ENCODE assay signal across 9 mouse cellular contexts in genomic region chr4:100865423-100865822, GRCm38 (mm10).
DNase-seq lines count a peak whose midpoint lies in the region; ATAC-seq and TF ChIP-seq lines count a peak whose summit lies in the region.
"Had no signal": no experiment of that assay in that cellular context is flagged by ENCODE, and none has a peak within 500 bp of the region (broad histone marks: within the 10 kb centered on the region; RNA-seq: fewer than 3 reads in every experiment).

No protein-coding gene starts in this region.

- ATAC-seq in kidney, postnatal 0 days (replicated peaks; ENCODE audit: low FRiP score, low read depth), result no peak
- peak; percentile 57; the same call in 1 of the 2 replicates for ATAC-seq in forebrain, embryonic 12.5 days (ENCODE audit: low FRiP score)
- no peak for ATAC-seq in hindbrain, embryonic 16.5 days
- ATAC-seq in midbrain, embryonic 16.5 days, result no peak

- H3K27me3 ChIP-seq in kidney, postnatal 0 days (ENCODE audit: insufficient read depth, low read length), result no peaks in the 10 kb centered on the region
- H3K27me3 ChIP-seq in forebrain, embryonic 12.5 days, result 0 out of 2 replicates have a peak, but pooled peaks cover 5% of the 10 kb centered on the region
- no peaks in the 10 kb centered on the region for H3K27me3 ChIP-seq in hindbrain, embryonic 16.5 days (replicated peaks; ENCODE audit: control insufficient read depth, insufficient read depth, low read length)
- no peaks in the 10 kb centered on the region for H3K27me3 ChIP-seq in midbrain, embryonic 16.5 days (ENCODE audit: control insufficient read depth, insufficient read depth, low read depth, low read length)
- H3K27me3 ChIP-seq: liver, embryonic 13.5 days had no signal

- peaks cover 16% of the 10 kb centered on the region; the same call in 1 of the 2 replicates for H3K4me1 ChIP-seq in kidney, postnatal 0 days (replicated peaks; ENCODE audit: insufficient read depth, low read length)
- H3K4me1 ChIP-seq in forebrain, embryonic 12.5 days, result peaks cover 43% of the 10 kb centered on the region
- peaks cover 15% of the 10 kb centered on the region for H3K4me1 ChIP-seq in hindbrain, embryonic 16.5 days (ENCODE audit: control insufficient read depth, insufficient read depth, low read depth, low read length)
- H3K4me1 ChIP-seq in midbrain, embryonic 16.5 days (ENCODE audit: control insufficient read depth, insufficient read depth, low read length), result peaks cover 22% of the 10 kb centered on the region
- H3K4me1 ChIP-seq: liver, embryonic 13.5 days had no signal

- DNase-seq in kidney, postnatal 0 days (ENCODE audit: low spot score), result peak; percentile 63
- DNase-seq in kidney, adult 11 months, result no peak
- no peak for DNase-seq in cerebellum, adult 11 months
- no peak for DNase-seq in adipocyte (ENCODE audit: low spot score)
- DNase-seq: liver, embryonic 13.5 days; thymus, adult 18-20 months had no signal

- H3K4me3 ChIP-seq in kidney, postnatal 0 days (replicated peaks; ENCODE audit: low read depth, low read length), result no peak overlapping the region
- H3K4me3 ChIP-seq in forebrain, embryonic 12.5 days (replicated peaks), result no peak overlapping the region
- H3K4me3 ChIP-seq in hindbrain, embryonic 16.5 days (ENCODE audit: low read length), result no peak overlapping the region
- no peak overlapping the region for H3K4me3 ChIP-seq in midbrain, embryonic 16.5 days (ENCODE audit: low read depth, low read length)
- H3K4me3 ChIP-seq: liver, embryonic 13.5 days had no signal

- TF ChIP-seq CTCF in kidney, postnatal 0 days (IDR thresholded peaks at IDR 0.05; ENCODE audit: low read depth), result no peak

- H3K27ac ChIP-seq in kidney, postnatal 0 days, result peak overlapping the region; percentile 50
- peak overlapping the region; percentile 46; the same call in 1 of the 2 replicates for H3K27ac ChIP-seq in forebrain, embryonic 12.5 days
- no peak overlapping the region for H3K27ac ChIP-seq in hindbrain, embryonic 16.5 days (ENCODE audit: low read depth, low read length)
- no peak overlapping the region for H3K27ac ChIP-seq in midbrain, embryonic 16.5 days (ENCODE audit: low read length)
- H3K27ac ChIP-seq: liver, embryonic 13.5 days had no signal

- no peak overlapping the region for H3K9ac ChIP-seq in kidney, postnatal 0 days (ENCODE audit: low read depth, low read length)
- no peak overlapping the region for H3K9ac ChIP-seq in forebrain, embryonic 12.5 days
- no peak overlapping the region for H3K9ac ChIP-seq in hindbrain, embryonic 16.5 days (ENCODE audit: low read depth, low read length)
- H3K9ac ChIP-seq in midbrain, embryonic 16.5 days (ENCODE audit: low read depth, low read length), result no peak overlapping the region
- H3K9ac ChIP-seq: liver, embryonic 13.5 days had no signal

- H3K4me2 ChIP-seq in kidney, postnatal 0 days (ENCODE audit: low read length), result peak overlapping the region; percentile 23
- H3K4me2 ChIP-seq in forebrain, embryonic 12.5 days, result peak overlapping the region; percentile 24
- H3K4me2 ChIP-seq in hindbrain, embryonic 16.5 days (ENCODE audit: low read length), result peak overlapping the region; percentile 24
- H3K4me2 ChIP-seq in midbrain, embryonic 16.5 days (ENCODE audit: low read length), result peak overlapping the region; percentile 21
- H3K4me2 ChIP-seq: liver, embryonic 13.5 days had no signal

- no peaks in the 10 kb centered on the region for H3K9me3 ChIP-seq in kidney, postnatal 0 days (replicated peaks; ENCODE audit: low read length)
- no peaks in the 10 kb centered on the region for H3K9me3 ChIP-seq in forebrain, embryonic 12.5 days
- no peaks in the 10 kb centered on the region for H3K9me3 ChIP-seq in hindbrain, embryonic 16.5 days (ENCODE audit: control insufficient read depth, low read length)
- H3K9me3 ChIP-seq in midbrain, embryonic 16.5 days (replicated peaks; ENCODE audit: control insufficient read depth, low read length, poor library complexity, severe bottlenecking), result no peaks in the 10 kb centered on the region
- H3K9me3 ChIP-seq: liver, embryonic 13.5 days had no signal

- WGBS in kidney, postnatal 0 days, result 22% methylated on average over 13 of the region's 13 CpGs
- WGBS in forebrain, embryonic 12.5 days, result 19% methylated on average over 13 of the region's 13 CpGs
- 20% methylated on average over 13 of the region's 13 CpGs for WGBS in hindbrain, embryonic 16.5 days
- 8% methylated on average over 13 of the region's 13 CpGs for WGBS in midbrain, embryonic 16.5 days

- no peaks in the 10 kb centered on the region for H3K36me3 ChIP-seq in kidney, postnatal 0 days (ENCODE audit: insufficient read depth, low read length)
- no peaks in the 10 kb centered on the region; the same call in 1 of the 2 replicates for H3K36me3 ChIP-seq in forebrain, embryonic 12.5 days (replicated peaks)
- H3K36me3 ChIP-seq in hindbrain, embryonic 16.5 days (ENCODE audit: control insufficient read depth, insufficient read depth, low read length), result no peaks in the 10 kb centered on the region
- H3K36me3 ChIP-seq in midbrain, embryonic 16.5 days (ENCODE audit: control insufficient read depth, insufficient read depth, low read length), result no peaks in the 10 kb centered on the region
- H3K36me3 ChIP-seq: liver, embryonic 13.5 days had no signal

Comparison
In these comparisons a context has a peak if more than half of its experiments do, and no peak if none do; other contexts are left out.
1. H3K27ac ChIP-seq: peak in kidney, postnatal 0 days (single experiment) and forebrain, embryonic 12.5 days (single experiment); none in hindbrain, embryonic 16.5 days (single experiment) and midbrain, embryonic 16.5 days (single experiment).
2. Peak in every context shown above with its lines, with median percentiles within 50 percentile points of each other: H3K4me2 ChIP-seq.